Mouse (Mus musculus): ENCODE measurements at regions not wholly inside any gene's neighbourhood (a gene's known extent, or its start where the extent isn't known, plus 50 kb on each side); places are given as distances from the start of the nearest gene placed in this dataset.

- no peak for TF ChIP-seq POLR2A (IDR thresholded peaks at IDR 0.05; ENCODE audit: borderline replicate concordance, extremely low read depth, low read depth, low read length)
- no peak for TF ChIP-seq CTCF (IDR thresholded peaks at IDR 0.05; ENCODE audit: insufficient read depth, low read length)
Observed at GRCm38 (mm10) chr7:40441786-40442185, 456.3 kb upstream of the Vstm2b start.
